Mouse (Mus musculus): ENCODE results near the gene Qdpr.

GRCm38 (mm10) chr5:45496042-45496441, 46.0 kb upstream of the Qdpr start:
- TF ChIP-seq CTCF (IDR thresholded peaks at IDR 0.05; ENCODE audit: extremely low read depth, insufficient read depth, insufficient read length, insufficient replicate concordance), result no peak
- TF ChIP-seq POLR2A (IDR thresholded peaks at IDR 0.05; ENCODE audit: low read depth, low read length), result no peak
